ENCODE assay signal across 28 mouse cellular contexts in the genomic region with DNA sequence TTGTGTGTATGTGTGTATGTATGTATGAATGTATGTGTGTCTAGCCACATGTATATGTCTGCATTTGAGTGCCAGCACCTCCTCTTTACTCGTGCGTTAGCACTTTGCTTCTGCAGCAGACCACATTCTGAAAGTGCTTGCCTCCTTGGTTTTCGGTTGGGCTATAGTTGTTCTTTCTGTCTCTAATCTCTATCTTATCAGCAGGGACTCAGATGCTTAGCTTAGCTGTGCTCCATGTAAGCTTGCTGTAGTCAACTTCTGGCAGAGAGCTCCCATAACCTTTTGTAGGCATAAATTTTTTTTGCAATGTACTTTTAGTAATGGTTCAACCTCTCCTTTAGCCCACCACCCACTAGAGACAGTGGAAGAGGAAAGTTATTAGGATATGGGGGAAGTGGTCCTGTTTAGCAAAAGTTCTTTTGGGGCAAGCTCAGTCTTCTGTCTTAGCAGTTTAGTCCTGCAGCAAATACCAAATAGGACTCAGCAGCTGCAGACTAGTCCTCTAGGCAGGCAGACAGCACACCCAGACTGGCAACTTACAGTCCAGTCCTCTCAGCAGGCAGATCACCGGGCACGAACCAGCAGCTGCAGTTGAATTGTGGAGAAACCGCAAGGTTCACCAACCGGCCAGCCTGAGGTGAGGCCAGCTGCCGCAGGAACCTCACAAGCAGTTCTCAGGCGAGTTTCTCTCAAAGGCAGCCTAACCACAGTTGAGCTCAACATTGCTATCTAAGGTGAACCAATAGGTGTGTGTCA.
"Had no signal": no experiment of that assay in that cellular context is flagged by ENCODE, and none has a peak within 500 bp of the region (broad histone marks: within the 10 kb centered on the region; RNA-seq: fewer than 3 reads in every experiment).

No protein-coding gene starts in this region.

- H3K9ac ChIP-seq: heart, embryonic 13.5 days; heart, embryonic 15.5 days; hindbrain, embryonic 12.5 days; hindbrain, embryonic 14.5 days; intestine, embryonic 15.5 days; limb, embryonic 12.5 days; liver, embryonic 12.5 days; liver, embryonic 15.5 days had no signal

- H3K4me3 ChIP-seq: gastrocnemius, adult 2 months; heart, adult 2 months; heart, embryonic 13.5 days; heart, embryonic 15.5 days; hindbrain, embryonic 10.5 days; hindbrain, embryonic 12.5 days; intestine, embryonic 15.5 days; layer of hippocampus, adult 2 months; left cerebral cortex, adult 2 months; limb, embryonic 10.5 days; limb, embryonic 12.5 days; liver, embryonic 12.5 days; liver, embryonic 15.5 days had no signal

- H3K27ac ChIP-seq: gastrocnemius, adult 2 months; heart, adult 2 months; heart, embryonic 15.5 days; hindbrain, embryonic 10.5 days; hindbrain, embryonic 12.5 days; hindbrain, embryonic 14.5 days; intestine, embryonic 15.5 days; layer of hippocampus, adult 2 months; left cerebral cortex, adult 2 months; limb, embryonic 10.5 days; limb, embryonic 12.5 days; liver, embryonic 12.5 days; liver, embryonic 15.5 days had no signal

- H3K27me3 ChIP-seq: heart, embryonic 13.5 days; heart, embryonic 15.5 days; hindbrain, embryonic 12.5 days; intestine, embryonic 15.5 days; limb, embryonic 12.5 days; liver, embryonic 12.5 days; liver, embryonic 15.5 days had no signal

- H3K4me1 ChIP-seq: hindbrain, embryonic 10.5 days; hindbrain, embryonic 12.5 days; intestine, embryonic 15.5 days; limb, embryonic 10.5 days; limb, embryonic 12.5 days had no signal

- H3K9me3 ChIP-seq: heart, embryonic 13.5 days; heart, embryonic 15.5 days; hindbrain, embryonic 10.5 days; hindbrain, embryonic 12.5 days; intestine, embryonic 15.5 days; limb, embryonic 10.5 days; limb, embryonic 12.5 days; liver, embryonic 12.5 days; liver, embryonic 15.5 days had no signal

- ATAC-seq: hindbrain, embryonic 16.5 days; inflammation-experienced regulatory T-cells, adult 6 months; intestine, embryonic 15.5 days; intestine, postnatal 0 days; liver, embryonic 12.5 days had no signal

- H3K4me2 ChIP-seq: heart, embryonic 11.5 days; heart, embryonic 13.5 days; heart, embryonic 15.5 days; hindbrain, embryonic 12.5 days; hindbrain, embryonic 14.5 days; intestine, embryonic 15.5 days; limb, embryonic 12.5 days; liver, embryonic 12.5 days; liver, embryonic 15.5 days had no signal

- DNase-seq: gastrocnemius, adult 2 months; gastrocnemius, postnatal 10 days; gastrocnemius, postnatal 25 days; heart, adult 2 months; heart, postnatal 14 days; heart, postnatal 4 days; kidney, adult 18-20 months; kidney, adult 8-10 months; kidney, postnatal 10 days; kidney, postnatal 25 days; kidney, postnatal 4 days; liver had no signal
